Mouse (Mus musculus) spleen, postnatal 14 days (tissue): ENCODE measurements around the gene Gda.

ENCODE experiments used
- DNase-seq, 2 experiments: peaks; one replicate each; pipeline ENCODE4 v3.0.0; 2021 to 2022; ENCODE audit warnings: low spot score in 2 of 2

Gene Gda

GRCm38 (mm10) chr19:21373073-21373755 is 100.0 kb downstream of the Gda start:
- DNase-seq, result peak in 1 of 2 experiments; percentile 25

- DNase-seq, result no peak
Observed at GRCm38 (mm10) chr19:21372395-21373072, 100.7 kb downstream of the Gda start.

GRCm38 (mm10) chr19:21371337-21371736 is 101.9 kb downstream of the Gda start:
- DNase-seq, result no peak

- no peak for DNase-seq
Observed at GRCm38 (mm10) chr19:21370782-21371181, 102.5 kb downstream of the Gda start.

- DNase-seq, result no peak
Observed at GRCm38 (mm10) chr19:21369175-21369574, 104.1 kb downstream of the Gda start.

- no peak for DNase-seq
Observed at GRCm38 (mm10) chr19:21368595-21368994, 104.7 kb downstream of the Gda start.

GRCm38 (mm10) chr19:21357792-21358191 is 115.5 kb downstream of the Gda start:
- DNase-seq, result no peak

GRCm38 (mm10) chr19:21349634-21350033 is 123.6 kb downstream of the Gda start:
- no peak for DNase-seq

GRCm38 (mm10) chr19:21346646-21347045 is 126.6 kb downstream of the Gda start:
- no peak for DNase-seq
